Mouse (Mus musculus) liver, adult 2 months (tissue): ENCODE data around the gene Fn1. TPM values are rescaled to one million over a fixed set of nuclear protein-coding genes. Genes with fewer than 3 reads are reported as not detected.

Experiments
- DNase-seq: peaks from one replicate; pipeline ENCODE4 v3.0.0-alpha.2; 2011; ENCODE audit warnings: low read depth, low spot score; ENCODE audit errors: extremely low read depth
- H3K27ac ChIP-seq: fragments of 200-500 bp; replicated peaks from 2 replicates; pipeline ENCODE4 v1.5.1; 2012; ENCODE audit warnings: low read depth, mild to moderate bottlenecking, control low read depth, inconsistent platforms, low read length; ENCODE audit not compliant: insufficient read depth
- H3K27me3 ChIP-seq: fragments of 200-500 bp; 2 replicates; pipeline ENCODE4 v1.6.1; 2012; ENCODE audit warnings: mild to moderate bottlenecking, moderate library complexity, low read length, inconsistent platforms; ENCODE audit not compliant: control insufficient read depth, insufficient read depth
- H3K36me3 ChIP-seq: fragments of 200-500 bp; 2 replicates; pipeline ENCODE4 v1.6.1; 2012; ENCODE audit warnings: low read length, inconsistent platforms; ENCODE audit not compliant: control insufficient read depth, insufficient read depth
- H3K4me1 ChIP-seq: fragments of 200-500 bp; 2 replicates; pipeline ENCODE4 v1.6.1; 2011; ENCODE audit warnings: low read length; ENCODE audit not compliant: control insufficient read depth, insufficient read depth
- H3K4me3 ChIP-seq: fragments of 200-500 bp; 2 replicates; pipeline ENCODE4 v1.5.1; 2011; ENCODE audit warnings: low read depth, mild to moderate bottlenecking, control low read depth, low read length, moderate library complexity; ENCODE audit not compliant: insufficient read depth
- H3K79me2 ChIP-seq: fragments of 200-500 bp; 2 replicates; pipeline ENCODE4 v1.6.1; 2012; ENCODE audit warnings: inconsistent platforms, mild to moderate bottlenecking, low read length, moderate library complexity; ENCODE audit not compliant: control insufficient read depth, insufficient read depth
- H3K9ac ChIP-seq: fragments of 200-500 bp; 2 replicates; pipeline ENCODE4 v1.6.1; 2012; ENCODE audit warnings: low read depth, mild to moderate bottlenecking, control low read depth, inconsistent platforms, low read length
- CTCF ChIP-seq: fragments of 200-500 bp; IDR thresholded peaks from 2 replicates; pipeline ENCODE4 v1.5.1; 2011; ENCODE audit warnings: low read depth, low read length, control low read depth
- POLR2A ChIP-seq: fragments of 200-500 bp; IDR thresholded peaks from 2 replicates; pipeline ENCODE4 v1.6.1; 2011; ENCODE audit warnings: low read length, control low read depth; ENCODE audit not compliant: insufficient read depth; ENCODE audit errors: extremely low read depth
- WGBS: fragments of 180-500 bp; shearing (Covaris S2); methylation state at CpG from one replicate; pipeline ENCODE4 v1.1.7; 2018; 5-methylcytosine and 5-hydroxymethylcytosine counted together
- polyA plus RNA-seq: library from polyadenylated mRNA; depleted of rRNA; stranded (reverse); fragments of >200 nt; gene quantifications from 2 replicates; pipeline ENCODE4 v1.2.3, GENCODE M21; 2012
- total RNA-seq: library from RNA; depleted of rRNA; stranded (reverse); fragments of >200 nt; gene quantifications from 2 replicates; pipeline ENCODE4 v1.2.3, GENCODE M21; 2014

The Fn1 gene
- total and polyA plus RNA-seq, 2 experiments = 530 to 698 TPM

DNA sequence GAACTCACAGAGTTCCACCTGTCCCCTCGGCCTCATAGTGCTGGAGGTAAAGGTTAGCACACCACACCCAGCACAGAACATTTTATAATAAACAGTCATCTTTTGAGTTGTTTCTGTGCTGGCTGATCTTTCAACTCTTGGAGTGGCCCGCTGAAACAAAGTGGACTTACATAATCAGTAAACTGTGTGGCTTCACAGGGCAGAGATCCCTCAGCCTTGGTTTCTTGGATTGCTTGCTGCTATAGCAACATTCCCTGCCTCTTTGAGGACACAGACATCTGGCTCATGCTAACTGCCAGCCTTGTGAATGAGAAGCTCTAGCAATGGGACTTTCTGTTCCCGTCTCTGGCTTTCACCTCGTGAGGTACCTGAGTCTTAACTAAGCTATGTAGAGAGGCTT lies 73.5 kb downstream of the Fn1 start:
- Histone ChIP-seq H3K4me3 (no peak overlapping the region), H3K4me1 (0 out of 2 replicates have a peak, but pooled peaks cover 2% of the 10 kb centered on the region), H3K27ac (peak overlapping the region; percentile 9), H3K27me3 (no peaks in the 10 kb centered on the region), H3K79me2 (no peaks in the 10 kb centered on the region), H3K36me3 (peaks cover 13% of the 10 kb centered on the region; the same call in 1 of the 2 replicates), H3K9ac (no peak overlapping the region)
- DNase-seq = peak; percentile 93
- WGBS = 24% methylated on average over 4 of the region's 4 CpGs
- no peak for TF ChIP-seq CTCF
- no peak for TF ChIP-seq POLR2A

DNA sequence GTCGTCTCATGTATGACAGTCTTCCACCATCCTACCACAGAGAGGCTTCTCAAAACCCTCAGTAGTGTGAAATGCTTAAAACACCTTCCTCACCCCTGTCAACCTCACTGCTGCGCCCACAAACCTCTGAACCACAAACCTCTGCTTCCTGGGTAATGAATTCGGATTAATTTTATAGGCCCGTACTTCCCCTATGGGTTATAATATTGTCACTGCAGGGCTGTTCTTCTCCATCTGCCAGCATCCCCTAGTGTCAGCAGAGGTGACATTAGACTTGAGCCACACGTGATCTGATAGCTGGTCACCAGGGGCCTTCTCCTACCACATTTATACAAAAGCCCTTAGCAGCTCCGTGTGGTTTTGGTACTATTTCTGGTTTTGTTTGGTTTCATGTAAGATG lies 76.2 kb downstream of the Fn1 start:
- no peaks in the 10 kb centered on the region for H3K27me3 ChIP-seq
- no peak overlapping the region for H3K9ac ChIP-seq
- no peak for DNase-seq
- no peak overlapping the region for H3K27ac ChIP-seq
- TF ChIP-seq POLR2A (no peak), CTCF (no peak)
- H3K36me3 ChIP-seq = peaks cover 22% of the 10 kb centered on the region; the same call in 1 of the 2 replicates
- no peak overlapping the region for H3K4me3 ChIP-seq
- WGBS = 93% methylated on average over 6 of the region's 6 CpGs
- H3K79me2 ChIP-seq = no peaks in the 10 kb centered on the region
- 0 out of 2 replicates have a peak, but pooled peaks cover 2% of the 10 kb centered on the region for H3K4me1 ChIP-seq

DNA sequence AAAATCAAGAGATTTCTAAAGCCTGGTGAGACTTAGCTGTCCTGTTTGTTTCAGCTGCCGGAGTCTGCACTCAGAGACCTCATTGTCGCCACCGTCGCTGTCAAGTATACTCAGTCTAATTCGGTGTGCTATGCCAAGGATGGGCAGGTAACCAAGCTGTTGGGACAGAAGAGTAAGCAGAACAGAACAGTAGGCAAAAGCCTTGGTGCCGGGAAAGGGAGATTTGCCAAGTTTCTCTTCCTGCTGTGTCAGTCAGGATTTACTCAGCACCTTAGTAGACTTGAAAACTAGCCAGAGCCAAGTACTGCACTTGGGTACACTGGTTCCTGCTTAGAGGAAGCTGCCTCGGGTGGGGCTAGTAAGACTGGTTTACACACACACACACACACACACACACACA lies 77.0 kb downstream of the Fn1 start:
- TF ChIP-seq POLR2A = no peak
- TF ChIP-seq CTCF = no peak
- WGBS = 21% methylated on average over 7 of the region's 7 CpGs
- Histone ChIP-seq H3K9ac (no peak overlapping the region), H3K36me3 (peaks cover 30% of the 10 kb centered on the region; the same call in 1 of the 2 replicates), H3K4me1 (0 out of 2 replicates have a peak, but pooled peaks cover 2% of the 10 kb centered on the region), H3K27me3 (no peaks in the 10 kb centered on the region), H3K79me2 (no peaks in the 10 kb centered on the region), H3K4me3 (no peak overlapping the region), H3K27ac (no peak overlapping the region)
- DNase-seq = peak; percentile 97

DNA sequence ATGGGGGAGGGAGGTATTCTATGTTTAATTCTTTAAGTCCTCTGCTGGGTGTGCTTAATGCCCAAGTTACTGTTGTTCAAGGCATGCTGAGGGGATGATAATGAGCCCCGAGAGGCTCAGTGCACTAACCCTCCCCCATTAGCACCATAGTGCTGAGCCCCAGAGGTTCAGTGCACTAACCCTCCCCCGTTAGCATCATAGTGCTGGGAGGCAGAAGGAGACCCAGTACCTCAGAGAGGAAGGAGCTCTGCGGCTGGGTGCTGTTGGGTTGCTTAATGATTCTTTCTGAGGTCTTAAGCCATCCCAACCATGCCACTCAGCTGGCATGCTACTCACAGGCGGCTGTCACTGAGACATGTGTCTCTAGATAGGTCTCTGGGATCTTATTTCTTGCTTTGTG lies 82.9 kb downstream of the Fn1 start:
- H3K36me3 ChIP-seq = peaks cover 47% of the 10 kb centered on the region
- 95% methylated on average over 4 of the region's 4 CpGs for WGBS
- TF ChIP-seq CTCF (no peak), POLR2A (no peak)

DNA sequence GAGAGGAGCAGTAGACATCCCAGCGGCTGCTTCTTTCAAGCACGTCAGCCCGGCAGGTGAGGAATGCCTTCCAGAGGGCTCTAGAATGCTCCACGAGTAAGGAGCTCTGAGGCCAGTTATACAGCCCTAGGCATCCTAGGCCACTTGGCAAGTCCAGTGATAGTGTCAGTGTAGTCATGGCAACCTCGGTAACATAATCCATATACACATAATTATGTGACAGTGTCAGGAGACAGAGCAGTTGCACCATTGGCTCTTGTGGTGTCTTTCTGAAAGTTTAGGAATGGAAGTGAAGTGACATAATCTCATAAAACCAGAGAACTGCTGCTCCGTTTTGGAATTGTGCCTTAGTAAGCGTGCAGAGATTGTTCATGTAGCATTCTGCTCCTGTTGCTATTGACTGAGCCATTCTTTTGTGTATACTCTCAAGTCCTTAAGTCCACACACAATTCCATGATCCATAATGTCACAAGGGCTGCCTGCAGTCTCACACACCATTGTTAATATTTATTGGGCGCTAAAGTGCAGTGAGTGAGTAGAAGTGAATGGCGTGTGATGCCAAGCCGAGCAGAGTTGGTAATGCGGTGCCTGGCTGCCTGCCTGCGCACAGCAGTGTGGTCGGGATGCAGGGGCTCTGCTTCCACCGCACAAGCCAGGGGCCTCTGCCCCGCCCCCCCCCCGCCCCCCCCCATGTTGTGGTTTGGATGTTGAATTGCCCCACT lies 85.0 kb downstream of the Fn1 start:
- no peaks in the 10 kb centered on the region for H3K79me2 ChIP-seq
- WGBS = 91% methylated on average over 16 of the region's 16 CpGs
- no peak for TF ChIP-seq CTCF
- no peak for TF ChIP-seq POLR2A
- no peaks in the 10 kb centered on the region for H3K27me3 ChIP-seq
- DNase-seq = no peak
- H3K4me1 ChIP-seq = no peaks in the 10 kb centered on the region
- H3K36me3 ChIP-seq = peaks cover 55% of the 10 kb centered on the region
- no peak overlapping the region for H3K4me3 ChIP-seq
- H3K9ac ChIP-seq = no peak overlapping the region
- no peak overlapping the region for H3K27ac ChIP-seq

More for the DNA sequence above, 82.9 kb downstream of the Fn1 start:
- no peak for DNase-seq
- H3K27me3 ChIP-seq = no peaks in the 10 kb centered on the region
- H3K4me3 ChIP-seq = no peak overlapping the region
- no peaks in the 10 kb centered on the region for H3K79me2 ChIP-seq
- H3K9ac ChIP-seq = no peak overlapping the region
- no peaks in the 10 kb centered on the region for H3K4me1 ChIP-seq
- H3K27ac ChIP-seq = no peak overlapping the region

DNA sequence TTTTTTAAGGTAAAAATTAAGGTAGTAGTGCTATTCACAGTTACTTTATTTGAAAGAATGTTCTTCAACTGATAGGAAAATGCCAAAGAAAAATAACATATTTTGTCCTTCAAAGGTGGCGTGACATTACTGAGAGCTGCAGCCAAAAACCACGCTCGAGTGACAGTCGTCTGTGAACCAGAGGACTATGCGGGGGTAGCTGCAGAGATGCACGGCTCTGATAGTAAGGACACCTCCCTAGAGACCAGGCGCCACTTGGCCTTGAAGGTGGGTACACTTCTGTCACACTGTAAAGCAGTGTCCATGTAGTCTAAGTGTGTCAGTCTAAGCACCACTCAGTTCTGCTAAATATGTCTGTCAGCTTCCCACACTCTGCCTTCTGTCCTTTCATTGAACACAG lies 88.7 kb downstream of the Fn1 start:
- Histone ChIP-seq H3K79me2 (no peaks in the 10 kb centered on the region), H3K27ac (no peak overlapping the region), H3K9ac (no peak overlapping the region), H3K27me3 (no peaks in the 10 kb centered on the region), H3K4me3 (no peak overlapping the region), H3K4me1 (no peaks in the 10 kb centered on the region), H3K36me3 (peaks cover 36% of the 10 kb centered on the region)
- 98% methylated on average over 7 of the region's 7 CpGs for WGBS
- TF ChIP-seq POLR2A (no peak), CTCF (no peak)
- DNase-seq = no peak
